Mouse (Mus musculus) C2C12 (cell line): ENCODE measurements around the gene Sox14. TPM values are rescaled to one million over a fixed set of nuclear protein-coding genes. Genes with fewer than 3 reads are reported as not detected.

ENCODE experiments used
- H3K27me3 ChIP-seq: one replicate; pipeline ENCODE4 v1.6.1; 2011; ENCODE audit not compliant: control insufficient read depth, insufficient read depth, insufficient read length
- H3K36me3 ChIP-seq: one replicate; pipeline ENCODE4 v1.6.1; 2011; ENCODE audit not compliant: control insufficient read depth, insufficient read depth
- H3K4me3 ChIP-seq: one replicate; pipeline ENCODE4 v1.5.1; 2011; ENCODE audit warnings: mild to moderate bottlenecking, control low read depth; ENCODE audit not compliant: poor library complexity, insufficient read depth, severe bottlenecking
- H3K79me2 ChIP-seq: one replicate; pipeline ENCODE4 v1.6.1; 2011; ENCODE audit not compliant: control insufficient read depth, insufficient read depth
- H3K79me3 ChIP-seq: one replicate; pipeline ENCODE4 v1.6.1; 2011; ENCODE audit warnings: low read depth, control low read depth
- H3ac ChIP-seq: one replicate; pipeline ENCODE3; 2011; ENCODE audit warnings: low read depth; ENCODE audit not compliant: control insufficient read depth, insufficient read length
- CEBPB ChIP-seq: IDR thresholded peaks from one replicate; pipeline ENCODE4 v1.6.1; 2011; ENCODE audit warnings: low read depth, mild to moderate bottlenecking, control low read depth, moderate library complexity
- CTCF ChIP-seq: IDR thresholded peaks from one replicate; pipeline ENCODE4 v1.5.1; 2011; ENCODE audit not compliant: control insufficient read depth, insufficient read depth, insufficient read length
- FOSL1 ChIP-seq: IDR thresholded peaks from one replicate; pipeline ENCODE4 v1.8.0; 2011; ENCODE audit warnings: mild to moderate bottlenecking, low read length; ENCODE audit not compliant: poor library complexity, insufficient read depth, severe bottlenecking
- MAX ChIP-seq: IDR thresholded peaks from one replicate; pipeline ENCODE4 v1.6.1; 2011; ENCODE audit warnings: mild to moderate bottlenecking, control low read depth
- MYOD1 ChIP-seq: IDR thresholded peaks from one replicate; pipeline ENCODE4 v1.6.1; 2011; ENCODE audit warnings: low read depth; ENCODE audit not compliant: control insufficient read depth, insufficient read length
- MYOG ChIP-seq: IDR thresholded peaks from one replicate; pipeline ENCODE4 v1.6.1; 2011; ENCODE audit not compliant: control insufficient read depth, insufficient read length; ENCODE audit errors: extremely low read depth
- USF1 ChIP-seq: IDR thresholded peaks from one replicate; pipeline ENCODE4 v1.6.1; 2011; ENCODE audit warnings: low read depth, mild to moderate bottlenecking, control low read depth, moderate library complexity
- polyA plus RNA-seq: library from polyadenylated mRNA; unstranded; fragments of >200 nt; fragmentation: generic; extraction: Trizol; gene quantifications from one replicate; pipeline ENCODE4 v1.2.1, GENCODE M21; 2012; ENCODE audit warnings: missing spikeins

Gene Sox14
- polyA plus RNA-seq, 1 experiment, result not detected

DNA sequence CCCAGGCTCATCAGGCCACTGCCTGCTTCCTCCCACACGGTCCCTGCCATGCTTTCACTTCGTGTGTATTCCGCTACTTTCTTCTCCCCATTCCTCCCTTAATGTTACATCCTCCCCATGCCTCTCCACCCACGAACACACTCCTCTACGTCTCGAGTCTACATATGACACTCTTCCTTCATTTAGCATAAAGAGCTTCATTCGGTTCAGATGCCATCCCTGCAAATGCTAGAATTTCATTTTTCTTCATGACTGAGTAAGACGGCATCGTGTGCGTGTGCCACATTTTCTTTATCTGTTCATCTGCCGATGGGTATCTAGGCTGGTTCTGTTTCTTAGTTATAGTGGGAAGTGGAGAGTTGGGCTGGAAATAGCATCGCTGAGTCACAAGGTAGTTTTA lies 39.3 kb downstream of the Sox14 start:
- Histone ChIP-seq H3K79me3 (no peaks in the 10 kb centered on the region), H3K4me3 (no peak overlapping the region), H3K27me3 (no peaks in the 10 kb centered on the region), H3K36me3 (no peaks in the 10 kb centered on the region), H3ac (no peak overlapping the region), H3K79me2 (no peaks in the 10 kb centered on the region)
- TF ChIP-seq FOSL1 (no peak), CEBPB (no peak), MAX (no peak), MYOG (no peak), CTCF (no peak), MYOD1 (no peak), USF1 (no peak)

- Histone ChIP-seq H3K79me3 (no peaks in the 10 kb centered on the region), H3ac (no peak overlapping the region), H3K4me3 (no peak overlapping the region), H3K27me3 (no peaks in the 10 kb centered on the region), H3K36me3 (no peaks in the 10 kb centered on the region), H3K79me2 (no peaks in the 10 kb centered on the region)
- no peak for TF ChIP-seq USF1
- TF ChIP-seq CEBPB, result no peak
- no peak for TF ChIP-seq MYOG
- no peak for TF ChIP-seq MYOD1
- no peak for TF ChIP-seq FOSL1
- no peak for TF ChIP-seq MAX
- no peak for TF ChIP-seq CTCF
Measured at GRCm38 (mm10) chr9:99835624-99836430, 40.1 kb downstream of the Sox14 start.

Other genes starting within 250 kb of the Sox14 start
- gene Dzip1l, start 246.7 kb downstream of the Sox14 start, polyA plus RNA-seq, result 22.1 TPM
- gene Cldn18, start 158.9 kb downstream of the Sox14 start, polyA plus RNA-seq, result 0.02 TPM